8 mouse cellular contexts compared by ENCODE assay signal in genomic region chr7:46667256-46667655, GRCm38 (mm10). TPM values are rescaled to one million over a fixed set of nuclear protein-coding genes. Genes with fewer than 3 reads are reported as not detected.
DNase-seq lines count a peak whose midpoint lies in the region; ATAC-seq lines count a peak whose summit lies in the region.

No protein-coding gene starts in this region.

- H3K9ac ChIP-seq in intestine, embryonic 14.5 days (ENCODE audit: low read length), result no peak overlapping the region

- intact Hi-C loops in gastrocnemius, postnatal 36 days (cut with DNase I), result no loop called here

- H3K4me2 ChIP-seq in intestine, embryonic 14.5 days (ENCODE audit: low read length), result peak overlapping the region; percentile 29

- H3K4me3 ChIP-seq in intestine, embryonic 14.5 days (ENCODE audit: low read depth, low read length), result no peak overlapping the region

- no peaks in the 10 kb centered on the region for H3K9me3 ChIP-seq in intestine, embryonic 14.5 days (ENCODE audit: control insufficient read depth, low read length)

- H3K27me3 ChIP-seq in intestine, embryonic 14.5 days (replicated peaks; ENCODE audit: control insufficient read depth, insufficient read depth, low read length), result no peaks in the 10 kb centered on the region

- peak; percentile 12 for DNase-seq in kidney, postnatal 10 days
- DNase-seq in kidney, adult 18-20 months, result no peak
- DNase-seq in embryo, embryonic 9.5 days (ENCODE audit: extremely low spot score), result peak; percentile 57
- no peak for DNase-seq in intestine, embryonic 14.5 days (ENCODE audit: low spot score)
- DNase-seq in neural tube, embryonic 10.5 days (ENCODE audit: extremely low spot score, low spot score), result peak; percentile 43
- DNase-seq in gastrocnemius, adult 18-20 months (ENCODE audit: low spot score), result no peak
- no peak for DNase-seq in gastrocnemius, postnatal 36 days
- DNase-seq in spleen, postnatal 36 days (ENCODE audit: low spot score in 2 of 2), result no peak

- WGBS in intestine, embryonic 14.5 days, result 1% methylated on average over 21 of the region's 21 CpGs

- no peak overlapping the region for H3K27ac ChIP-seq in intestine, embryonic 14.5 days (ENCODE audit: low read depth)

- no peaks in the 10 kb centered on the region for H3K4me1 ChIP-seq in intestine, embryonic 14.5 days (replicated peaks; ENCODE audit: control insufficient read depth, insufficient read depth, low read length)

- H3K36me3 ChIP-seq in intestine, embryonic 14.5 days (ENCODE audit: control insufficient read depth, insufficient read depth, low read length), result no peaks in the 10 kb centered on the region

- ATAC-seq in intestine, embryonic 14.5 days (replicated peaks; ENCODE audit: low FRiP score, low TSS enrichment, low read depth), result peak; percentile 70; the same call in 1 of the 2 replicates

RNA-seq across cellular contexts. Expression of gene Tph1, which starts 5.1 kb away (rescaled TPM):
- polyA plus RNA-seq in intestine, embryonic 14.5 days (2014; fragmentation: Nextera tagmentation; extraction: Ambion mirVana), result 0.31 and 0.42 TPM in 2 replicates
- under 1 TPM; 0.21 to 0.41 TPM for total RNA-seq in gastrocnemius, adult 18-20 months (2021)
- under 1 TPM; 0.69 to 0.79 TPM for total RNA-seq in gastrocnemius, postnatal 36 days (2021)

RNA-seq across cellular contexts. Expression of gene Sergef, which starts 27.6 kb away (rescaled TPM):
- polyA plus RNA-seq in intestine, embryonic 14.5 days (2014; fragmentation: Nextera tagmentation; extraction: Ambion mirVana), result 16.8 and 17.5 TPM in 2 replicates
- 1 to 10 TPM; 3.9 to 4.3 TPM for total RNA-seq in gastrocnemius, adult 18-20 months (2021)
- 1 to 10 TPM; 3.0 to 3.1 TPM for total RNA-seq in gastrocnemius, postnatal 36 days (2021)

RNA-seq across cellular contexts. Expression of gene Saal1, which starts 43.2 kb away (rescaled TPM):
- 35.2 and 39.8 TPM in 2 replicates for polyA plus RNA-seq in intestine, embryonic 14.5 days (2014; fragmentation: Nextera tagmentation; extraction: Ambion mirVana)
- total RNA-seq in gastrocnemius, adult 18-20 months (2021), result 1 to 10 TPM; 2.7 to 3.0 TPM
- total RNA-seq in gastrocnemius, postnatal 36 days (2021), result 1 to 10 TPM; 2.6 to 2.7 TPM

RNA-seq across cellular contexts. Expression of gene Saa3, which starts 48.2 kb away (rescaled TPM):
- polyA plus RNA-seq in intestine, embryonic 14.5 days (2014; fragmentation: Nextera tagmentation; extraction: Ambion mirVana), result 0.35 and 0.99 TPM in 2 replicates
- not detected for total RNA-seq in gastrocnemius, adult 18-20 months (2021)
- not detected for total RNA-seq in gastrocnemius, postnatal 36 days (2021)

Comparison
In these comparisons a context has a peak if more than half of its experiments do, and no peak if none do; other contexts are left out.
1. DNase-seq: peak in kidney, postnatal 10 days (single experiment), embryo, embryonic 9.5 days (single experiment) and neural tube, embryonic 10.5 days (single experiment); none in kidney, adult 18-20 months (single experiment), intestine, embryonic 14.5 days (single experiment), gastrocnemius, adult 18-20 months (single experiment), gastrocnemius, postnatal 36 days (0 of 2) and spleen, postnatal 36 days (0 of 2).